Mouse (Mus musculus) yolk sac, embryonic 10.5 days (tissue): ENCODE results near the gene Flnb.

Experiments
- DNase-seq: peaks from one replicate; pipeline ENCODE4 v3.0.0-alpha.2; 2017; ENCODE audit warnings: low spot score

Flnb gene

GRCm38 (mm10) chr14:7945261-7945660 is 127.5 kb downstream of the Flnb start:
- no peak for DNase-seq

GRCm38 (mm10) chr14:7951234-7951633 is 133.5 kb downstream of the Flnb start:
- no peak for DNase-seq

- DNase-seq, result peak; percentile 88
Observed at GRCm38 (mm10) chr14:7952610-7953254, 135.0 kb downstream of the Flnb start.

GRCm38 (mm10) chr14:7954071-7954471 is 136.3 kb downstream of the Flnb start:
- DNase-seq, result peak; percentile 72

DNA sequence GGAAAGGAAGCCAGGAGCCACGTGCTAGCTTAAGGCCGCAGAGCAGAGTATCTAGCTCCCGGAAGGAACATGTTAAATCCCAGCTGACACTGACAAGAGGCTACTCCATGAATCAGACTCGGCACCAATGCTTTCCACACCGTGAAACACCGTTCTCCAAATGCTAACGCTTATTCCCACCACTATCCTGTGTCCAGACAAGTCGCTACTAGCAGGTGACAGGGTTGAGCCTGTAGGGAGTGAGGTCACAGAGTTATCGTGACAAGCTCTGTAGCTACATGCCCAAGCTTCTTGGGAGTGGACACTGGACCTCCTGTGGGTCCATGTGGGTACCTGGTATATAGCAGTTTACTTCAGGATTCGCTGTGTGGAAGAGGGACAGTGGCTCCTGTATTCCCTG is 138.7 kb downstream of the Flnb start:
- no peak for DNase-seq

DNA sequence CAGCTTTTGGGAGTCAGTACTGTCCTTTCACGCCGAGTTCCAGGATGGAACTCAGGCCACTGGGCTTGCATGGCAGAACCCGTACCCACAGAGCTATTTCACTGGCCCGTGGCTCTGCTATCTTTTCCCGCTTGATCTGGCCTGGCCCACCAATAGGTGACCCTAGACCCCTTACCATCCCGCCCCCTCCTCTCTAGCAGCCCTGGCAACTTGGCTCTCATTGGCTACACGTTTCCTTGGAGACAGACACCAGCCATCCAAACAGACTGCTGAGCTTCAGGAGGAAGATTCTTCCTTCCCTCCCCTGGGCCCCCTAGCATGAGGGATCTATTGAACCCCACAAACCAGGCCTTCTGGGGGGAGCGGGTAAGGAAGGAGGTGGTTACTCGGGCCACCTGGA is 139.3 kb downstream of the Flnb start, which contains the start of gene Gm45521:
Gm45521 (plus strand) TSS at position 240 of the 400 bp plus-strand sequence.
- DNase-seq, result no peak

- DNase-seq, result no peak
Observed at GRCm38 (mm10) chr14:7960616-7961015, 142.9 kb downstream of the Flnb start.

- no peak for DNase-seq
Observed at GRCm38 (mm10) chr14:7961714-7962113, 144.0 kb downstream of the Flnb start.

- no peak for DNase-seq
Observed at GRCm38 (mm10) chr14:7962626-7963025, 144.9 kb downstream of the Flnb start.

GRCm38 (mm10) chr14:7963160-7963559 is 145.4 kb downstream of the Flnb start:
- peak; percentile 48 for DNase-seq

- DNase-seq, result peak; percentile 65
Observed at GRCm38 (mm10) chr14:7964219-7964889, 146.6 kb downstream of the Flnb start.

DNA sequence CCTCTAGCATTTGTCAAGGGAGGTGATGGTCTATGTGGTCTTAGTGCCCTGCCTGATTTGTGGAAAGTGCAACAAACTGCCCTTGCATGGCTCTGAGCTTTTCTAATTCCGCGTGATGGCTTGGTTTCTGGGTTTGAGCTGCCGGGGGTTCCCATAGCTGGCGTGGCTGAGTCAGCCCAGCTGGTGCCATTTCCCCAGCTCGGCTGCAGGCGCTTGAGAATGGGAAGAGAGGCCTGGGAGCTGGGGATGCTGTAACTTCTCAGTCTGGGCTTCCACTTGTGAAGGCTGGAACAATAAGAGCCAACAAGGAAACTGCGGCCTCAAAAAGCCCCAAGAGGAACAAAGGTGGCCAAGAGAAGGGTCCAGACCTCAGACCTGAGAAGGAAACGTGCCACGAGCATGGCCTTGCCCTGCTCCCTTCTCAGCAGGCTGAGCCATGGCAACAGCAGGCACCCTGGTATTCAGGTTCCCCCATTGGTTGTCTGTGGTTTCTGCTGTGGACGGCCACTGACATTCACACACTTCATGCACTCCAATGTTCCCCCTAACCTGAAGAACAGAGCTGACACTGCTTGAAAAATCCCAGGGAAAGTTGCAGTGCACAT is 154.2 kb downstream of the Flnb start:
- no peak for DNase-seq

- no peak for DNase-seq
Observed at GRCm38 (mm10) chr14:7974643-7975042, 156.9 kb downstream of the Flnb start.

DNA sequence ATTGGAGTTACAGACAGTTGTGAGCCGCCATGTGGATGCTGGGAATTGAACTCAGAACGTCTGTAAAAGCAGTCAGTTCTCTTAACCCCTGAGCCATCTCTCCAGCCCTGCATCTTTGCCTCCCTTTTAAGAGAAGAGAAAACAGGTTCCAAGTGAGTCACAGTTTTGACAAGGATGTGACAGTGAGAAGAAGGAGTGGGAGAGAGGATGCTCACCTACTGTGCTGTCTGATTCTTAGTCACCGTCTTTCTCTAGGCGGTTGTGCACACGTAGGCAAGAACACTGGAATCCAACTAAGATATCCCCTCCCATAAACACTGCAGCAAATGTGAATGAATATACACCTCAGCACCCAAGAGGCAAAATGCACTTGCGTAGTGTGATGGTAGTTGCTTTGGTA is 157.4 kb downstream of the Flnb start:
- no peak for DNase-seq

DNA sequence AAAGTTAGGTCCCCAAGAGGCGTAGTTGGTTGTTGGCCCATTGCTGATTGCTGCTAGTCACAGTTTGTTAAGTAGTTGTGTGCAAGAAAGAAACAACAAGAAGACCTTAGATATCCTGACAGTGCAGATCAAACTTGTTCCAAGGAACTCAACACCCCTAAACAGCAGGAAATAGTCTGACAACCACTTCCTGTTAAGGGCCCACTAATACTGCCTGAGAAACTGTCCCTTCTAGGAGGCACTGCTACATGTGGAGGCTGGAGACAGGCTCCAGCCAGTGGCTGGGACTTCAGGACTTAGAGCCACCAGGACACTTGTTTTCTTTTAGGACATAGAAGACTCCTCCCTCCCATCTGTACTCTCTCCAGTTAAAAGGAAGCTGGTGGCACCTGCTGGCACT is 159.7 kb downstream of the Flnb start:
- no peak for DNase-seq

GRCm38 (mm10) chr14:7978183-7978582 is 160.4 kb downstream of the Flnb start:
- no peak for DNase-seq

DNA sequence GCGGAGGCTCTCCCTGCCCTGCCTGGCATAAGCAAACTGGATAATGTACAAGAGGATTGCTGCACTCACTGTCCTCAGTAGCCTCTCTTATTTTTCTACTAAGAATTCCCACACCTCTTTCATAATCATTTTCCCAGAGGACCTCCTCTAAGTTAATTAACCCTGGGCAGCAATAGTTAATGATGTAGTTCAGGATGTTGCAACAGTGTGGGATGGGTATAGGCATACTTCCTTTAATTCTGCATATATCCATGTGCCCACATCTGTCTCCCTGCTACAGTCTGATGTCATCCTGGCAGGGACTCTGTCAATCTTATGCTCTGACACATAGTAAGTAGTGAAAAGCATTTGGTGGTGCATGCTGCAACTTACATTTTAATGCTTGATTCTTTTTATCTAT is 163.5 kb downstream of the Flnb start:
- no peak for DNase-seq

DNA sequence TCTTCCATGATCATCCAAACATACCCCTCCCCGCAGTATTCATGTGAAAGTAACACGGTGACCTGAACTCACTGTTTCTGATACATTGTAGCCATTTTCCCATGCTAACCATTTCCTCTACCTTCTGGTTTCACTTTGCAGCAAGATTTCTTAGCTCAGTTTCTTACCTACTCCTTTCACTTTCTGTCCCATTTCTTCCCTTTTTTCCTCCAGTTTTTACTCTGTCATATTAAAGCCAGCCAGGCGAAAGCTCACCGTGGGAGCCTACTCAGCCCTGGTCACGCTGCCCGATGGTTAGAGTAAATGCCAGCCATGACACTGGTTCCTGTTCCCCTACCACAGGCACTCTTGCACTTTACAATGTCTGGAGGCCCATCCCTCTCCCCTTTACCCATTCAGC is 169.2 kb downstream of the Flnb start:
- no peak for DNase-seq

GRCm38 (mm10) chr14:7989371-7989770 is 171.6 kb downstream of the Flnb start:
- no peak for DNase-seq

DNA sequence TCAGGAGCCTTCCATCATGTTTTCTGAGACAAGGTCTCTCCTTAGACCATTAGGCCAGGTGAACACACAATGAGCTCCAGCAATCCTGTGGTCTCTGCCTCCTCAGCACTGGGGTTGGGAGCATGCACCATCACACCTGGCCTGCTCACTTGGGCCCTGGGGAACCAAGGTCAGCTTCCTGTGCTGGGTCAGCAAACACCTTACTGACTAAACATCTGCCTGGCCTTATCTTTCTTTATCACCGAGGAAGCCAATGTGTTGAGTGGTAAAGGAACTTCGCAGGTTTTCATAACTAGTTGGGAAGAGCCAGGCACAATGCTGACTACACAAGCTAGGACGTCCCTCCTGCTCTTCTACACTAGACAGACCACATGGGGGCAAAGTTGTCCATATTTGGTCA is 172.2 kb downstream of the Flnb start:
- peak; percentile 19 for DNase-seq

DNA sequence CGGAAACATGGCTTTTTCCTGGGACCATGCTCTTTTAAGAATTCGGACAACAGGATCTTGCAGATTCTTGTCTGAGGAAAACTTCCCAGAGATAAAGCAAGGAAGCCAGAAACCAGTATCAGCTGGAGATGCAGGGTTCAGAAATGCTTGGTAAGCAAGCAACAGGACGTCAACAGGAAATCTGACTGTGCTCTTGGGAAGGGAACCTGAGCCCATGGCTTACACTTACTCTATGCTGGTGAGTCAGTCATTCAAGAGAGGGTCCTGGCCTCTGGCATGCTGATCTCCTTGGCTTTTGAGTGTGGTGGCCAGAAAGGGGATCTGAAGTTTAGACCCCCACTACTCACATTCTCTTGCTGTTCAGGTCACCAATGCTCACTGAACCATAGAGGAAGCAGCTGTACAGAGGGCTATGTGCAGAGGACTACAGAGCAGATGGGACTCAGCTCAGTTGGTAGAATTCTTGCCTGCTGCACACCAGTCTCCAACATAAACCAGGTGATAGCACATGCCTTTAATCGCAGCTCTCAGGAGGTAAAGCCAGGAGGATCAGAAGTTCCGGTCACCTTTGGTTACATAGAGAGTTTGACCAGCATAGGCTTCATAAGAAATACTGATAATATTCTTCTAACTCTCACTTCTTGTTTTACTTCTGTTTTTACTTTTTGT is 173.5 kb downstream of the Flnb start:
- no peak for DNase-seq

- DNase-seq, result no peak
Observed at GRCm38 (mm10) chr14:7992158-7992557, 174.4 kb downstream of the Flnb start.

DNA sequence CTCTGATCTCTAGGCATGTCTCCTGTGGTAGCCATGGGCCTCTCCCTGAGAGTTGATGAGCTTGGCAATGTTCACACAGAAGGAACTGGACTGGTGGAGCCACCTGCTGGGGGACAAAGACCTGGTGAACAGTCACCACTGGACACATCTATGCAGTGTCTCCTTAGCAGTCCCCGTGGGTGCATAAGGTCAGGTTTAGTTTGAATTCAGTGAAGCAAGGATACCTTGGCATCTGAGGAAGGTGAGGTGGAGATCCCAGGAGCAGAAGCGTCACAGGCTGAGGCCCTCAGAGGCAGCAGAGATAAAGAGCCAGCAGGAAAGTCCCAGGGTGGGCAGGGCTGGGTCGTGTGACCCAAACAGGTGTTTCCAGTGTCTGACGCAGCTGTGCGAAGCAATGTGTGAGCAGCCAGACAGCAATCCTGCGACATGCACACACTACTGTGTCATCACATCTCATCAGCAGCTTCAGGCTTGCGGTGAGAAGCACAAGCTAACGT is 176.6 kb downstream of the Flnb start, which contains the start of gene Dnase1l3:
Dnase1l3 (minus strand) TSS at position 303 of the 497 bp plus-strand sequence.
- DNase-seq, result peak; percentile 17
